Mouse (Mus musculus) cerebellum, postnatal 36 days (tissue): ENCODE results near the gene Lcmt2.
"Not testable (repeated sequence)": the region's sequence is repeated elsewhere in the genome, so short reads cannot be mapped to it uniquely, and the experiment has no call there.

Source experiments
- DNase-seq, 2 experiments: peaks; one replicate each; pipeline ENCODE4 v3.0.0; 2021 to 2022; ENCODE audit warnings: mixed read lengths in 2 of 2

The Lcmt2 gene

DNA sequence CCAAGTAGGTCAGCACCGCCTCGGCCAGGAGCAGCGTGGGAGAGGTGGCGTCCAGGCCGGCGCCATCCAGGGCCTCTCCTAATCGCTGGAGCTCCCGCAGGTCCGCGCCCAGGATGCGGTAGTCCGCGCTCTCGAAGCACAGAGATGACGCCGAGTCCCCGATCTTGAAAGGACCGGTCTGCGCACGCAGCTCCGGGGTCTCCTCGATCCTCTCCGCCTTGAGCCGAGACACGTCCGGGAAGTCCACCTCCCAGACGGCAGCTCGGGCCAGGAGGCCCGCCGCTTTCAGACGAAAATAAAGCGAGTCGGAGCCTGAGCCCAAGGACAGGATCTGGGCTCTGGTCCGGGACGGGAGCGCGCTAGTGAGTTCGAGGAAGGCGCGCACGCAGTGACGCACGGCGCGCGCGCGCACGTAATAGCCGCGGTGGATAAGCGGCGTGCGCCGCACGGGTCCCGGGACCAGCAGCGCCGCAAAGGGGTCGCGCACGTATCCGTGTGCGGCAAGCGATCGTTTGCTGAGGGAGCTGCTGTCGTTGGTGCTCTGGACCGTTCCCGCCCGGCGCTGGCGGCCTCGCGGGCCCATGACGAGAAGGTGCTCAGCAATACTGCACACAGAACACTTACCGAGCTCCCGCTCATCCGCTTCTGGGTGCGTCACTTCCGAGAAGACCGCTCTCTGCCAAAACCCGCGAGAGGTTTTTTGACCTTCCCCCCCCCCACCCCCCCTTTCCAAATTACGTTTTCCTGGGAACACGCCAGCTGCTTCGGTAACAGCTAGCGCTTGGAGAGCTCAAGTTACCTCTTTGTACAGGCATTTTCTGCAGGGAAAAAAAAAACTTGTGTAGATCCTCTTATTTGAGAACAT, at the start of gene Lcmt2, which contains the start of gene Adal:
Gene Lcmt2, minus strand, starts transcription at position 636 of the 865 bp plus-strand sequence.
Gene Adal, plus strand, starts transcription at position 411 of the 865 bp plus-strand sequence.
- peak; percentile 91 to 93 for DNase-seq

GRCm38 (mm10) chr2:121188530-121188929, 48.1 kb upstream of the Lcmt2 start:
- no peak for DNase-seq

GRCm38 (mm10) chr2:121184142-121184541, 43.7 kb upstream of the Lcmt2 start:
- DNase-seq = no peak

DNA sequence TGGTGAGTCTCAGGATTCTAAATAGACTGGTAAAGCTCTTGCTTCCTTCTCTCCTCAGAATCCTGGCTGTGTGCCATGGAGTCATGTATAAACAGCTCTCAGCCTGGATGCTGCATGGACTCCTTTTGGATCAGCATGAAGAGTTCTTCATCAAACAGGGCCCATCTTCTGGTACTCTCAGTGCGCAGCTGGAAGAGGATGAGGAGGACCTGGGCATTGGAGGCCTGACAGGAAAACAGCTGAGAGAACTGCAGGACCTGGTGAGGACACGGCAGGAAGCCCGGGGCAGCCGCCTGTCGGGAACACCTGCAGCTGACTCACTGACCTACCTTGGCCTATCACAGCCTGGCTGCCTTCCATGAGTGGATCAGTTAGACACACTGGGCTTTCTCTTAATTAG, 43.0 kb upstream of the Lcmt2 start:
- DNase-seq = peak; percentile 80 to 84

- no peak for DNase-seq
These were observed 38.5 kb upstream of the Lcmt2 start for GRCm38 (mm10) chr2:121178828-121179479.

DNA sequence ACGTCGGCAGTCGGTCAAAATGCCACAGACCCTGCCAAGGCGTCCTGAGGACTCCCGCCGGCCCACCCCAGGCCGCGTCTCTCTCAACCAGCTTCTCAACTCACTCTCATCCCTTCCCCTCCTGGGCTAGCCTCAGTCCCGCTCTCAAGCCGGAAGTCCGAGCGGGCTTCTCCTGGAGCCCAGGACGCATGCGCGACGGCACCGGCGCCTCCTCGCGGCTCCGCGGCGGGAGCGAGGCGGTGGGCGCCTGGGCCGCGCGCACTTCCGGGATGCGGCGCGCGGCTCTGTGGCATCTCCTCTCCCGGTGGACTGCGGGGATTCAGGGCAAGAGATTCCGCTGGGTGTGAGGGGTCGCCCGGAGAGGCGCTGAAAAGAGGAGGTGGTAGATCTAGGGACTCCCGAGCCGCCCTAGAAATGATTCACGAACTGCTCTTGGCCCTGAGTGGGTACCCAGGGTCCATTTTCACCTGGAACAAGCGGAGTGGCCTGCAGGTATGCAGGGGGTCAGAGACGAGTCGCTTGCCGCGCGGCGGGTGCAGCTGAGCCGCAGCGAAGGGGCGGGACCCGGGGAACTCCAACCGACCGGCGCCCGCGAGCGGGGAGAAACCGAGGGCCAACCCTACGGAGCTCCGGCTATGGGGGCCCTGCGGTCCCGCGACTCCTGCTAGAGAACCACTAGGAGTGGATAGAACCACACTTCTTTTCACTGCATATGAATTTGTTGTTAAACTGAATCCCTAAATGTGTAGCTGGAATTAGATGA, 30.7 kb upstream of the Lcmt2 start, which contains the start of gene Zscan29:
Gene Zscan29, minus strand, starts transcription at position 146 of the 763 bp plus-strand sequence.
- peak; percentile 84 to 89 for DNase-seq

DNA sequence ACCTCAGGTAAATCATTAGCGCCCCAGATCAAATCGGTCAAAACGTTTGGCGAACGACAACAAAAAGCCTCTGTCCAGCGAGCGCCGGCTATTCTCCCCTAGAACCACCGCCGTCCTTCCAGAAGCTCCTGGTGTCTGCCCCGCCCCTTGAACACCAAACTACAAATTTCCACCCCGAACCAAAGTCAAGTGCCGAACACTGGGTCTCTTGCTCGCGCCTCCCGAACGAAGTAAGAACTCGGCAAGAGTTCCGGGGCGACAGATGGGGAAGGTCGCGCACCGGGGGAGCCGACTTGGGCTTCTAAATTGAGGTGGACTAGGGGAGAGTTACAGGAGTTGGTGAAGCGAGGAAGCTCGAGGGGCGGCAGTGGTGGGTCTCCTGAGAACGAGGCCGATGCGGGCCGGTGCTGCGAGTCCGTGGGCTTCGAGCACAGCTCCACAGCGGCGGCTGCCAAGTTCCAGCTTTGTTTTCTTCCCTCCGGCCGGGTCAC, 30.1 kb upstream of the Lcmt2 start, which contains the start of gene Tubgcp4:
Gene Tubgcp4, plus strand, starts transcription at position 174 of the 491 bp plus-strand sequence.
- DNase-seq = no peak

DNA sequence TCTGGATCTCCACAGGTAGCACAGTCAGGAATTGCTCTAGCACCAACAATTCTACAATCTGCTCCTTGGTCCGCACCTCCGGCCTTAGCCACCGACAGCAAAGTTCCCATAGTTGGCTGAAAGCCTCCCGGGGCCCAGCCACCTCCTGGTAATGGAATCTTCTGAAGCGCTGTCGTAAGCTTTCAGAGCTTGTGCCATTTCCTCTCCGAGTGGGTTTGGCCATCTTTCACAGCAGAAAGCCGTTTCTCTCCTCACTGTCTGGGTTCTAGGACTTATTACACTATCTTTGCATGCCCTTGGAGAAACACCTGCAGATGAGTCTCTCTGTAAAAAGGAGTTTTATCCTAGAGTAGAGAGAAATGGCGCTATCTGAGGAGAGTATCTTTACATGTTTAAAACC, 29.4 kb upstream of the Lcmt2 start:
- peak; percentile 26 to 28 for DNase-seq

DNA sequence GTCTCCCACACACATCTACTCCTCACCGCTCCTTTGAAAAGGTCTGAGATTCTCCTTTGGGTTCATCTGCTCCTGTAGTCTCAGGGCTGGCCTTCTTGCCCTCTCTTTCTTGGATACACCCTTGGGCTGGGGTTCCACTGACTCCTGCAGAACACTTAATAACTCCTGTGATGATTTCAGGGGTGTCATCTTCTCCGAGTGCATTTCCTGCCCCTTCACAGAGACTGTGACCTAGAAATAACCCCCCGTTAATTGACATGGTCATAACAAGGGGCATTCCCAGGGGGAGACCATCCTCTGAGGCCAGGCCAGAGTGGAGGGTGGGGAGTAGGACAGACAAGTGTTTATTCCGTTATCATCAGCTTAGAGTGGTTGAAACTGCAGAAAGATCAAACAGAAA, 28.7 kb upstream of the Lcmt2 start:
- DNase-seq = no peak

GRCm38 (mm10) chr2:121153100-121153499, 12.6 kb upstream of the Lcmt2 start:
- DNase-seq = no peak

DNA sequence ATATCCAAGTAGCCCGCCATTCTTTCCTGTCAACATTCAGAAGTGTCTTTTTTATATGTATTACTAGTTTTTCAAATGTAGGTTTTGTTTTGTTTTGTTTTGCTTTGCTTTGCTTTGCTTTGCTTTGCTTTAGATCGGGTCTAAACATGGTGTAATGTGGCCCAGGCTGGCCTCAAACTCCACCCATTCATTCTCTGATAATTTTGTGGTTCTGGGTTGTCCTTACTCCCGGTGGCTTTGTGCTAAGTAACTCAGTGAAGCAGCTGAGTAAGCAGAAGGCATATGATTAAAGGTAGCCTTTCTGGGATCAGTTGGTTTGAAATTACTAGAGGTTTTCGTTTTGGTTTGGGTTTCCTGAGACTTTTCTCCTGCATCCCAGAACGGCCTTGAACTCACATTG, 9.2 kb upstream of the Lcmt2 start:
- DNase-seq = no peak

DNA sequence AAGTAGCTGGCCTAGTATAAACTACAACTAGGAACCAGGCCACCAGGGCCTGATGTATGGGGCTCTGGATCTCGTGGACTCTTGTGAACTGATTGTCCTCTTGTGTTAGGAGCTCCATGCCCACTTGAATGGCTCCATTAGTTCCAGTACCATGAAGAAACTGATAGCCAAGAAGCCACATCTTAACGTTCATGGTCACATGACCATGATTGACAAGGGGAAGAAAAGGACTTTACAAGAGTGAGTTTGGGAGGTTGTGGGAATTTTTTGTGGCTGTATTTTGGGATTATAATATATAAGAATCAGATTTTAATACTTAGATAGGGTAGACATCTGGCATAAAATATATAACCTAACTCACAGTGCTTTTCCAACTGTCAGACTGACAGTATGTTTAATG, 2.0 kb upstream of the Lcmt2 start:
- DNase-seq = no peak

GRCm38 (mm10) chr2:121141216-121142035, 973 bp upstream of the Lcmt2 start:
- no peak for DNase-seq

- DNase-seq = peak; percentile 62 to 69
These were observed 1.0 kb downstream of the Lcmt2 start for GRCm38 (mm10) chr2:121139266-121140017.

GRCm38 (mm10) chr2:121137371-121137770, 3.1 kb downstream of the Lcmt2 start:
- DNase-seq = no peak

DNA sequence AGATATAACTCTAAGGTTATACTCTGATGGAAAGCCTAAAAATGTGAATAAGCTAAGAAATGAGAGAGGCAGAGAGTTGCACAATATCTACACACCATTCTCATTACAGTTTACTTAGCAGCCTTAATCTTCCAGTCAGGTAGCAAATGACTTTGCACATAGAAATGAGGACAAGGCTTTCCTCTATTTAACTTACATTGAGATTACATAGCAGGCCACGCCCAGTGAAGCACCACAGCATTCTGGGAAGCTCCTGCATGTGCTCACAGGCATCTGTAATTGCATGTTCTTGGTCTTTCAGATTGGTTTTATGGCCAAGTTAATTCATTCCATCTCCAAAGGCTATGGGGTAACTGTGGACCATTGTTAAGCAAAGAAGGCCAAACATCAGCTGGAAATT, 7.6 kb downstream of the Lcmt2 start:
- DNase-seq = no peak

DNA sequence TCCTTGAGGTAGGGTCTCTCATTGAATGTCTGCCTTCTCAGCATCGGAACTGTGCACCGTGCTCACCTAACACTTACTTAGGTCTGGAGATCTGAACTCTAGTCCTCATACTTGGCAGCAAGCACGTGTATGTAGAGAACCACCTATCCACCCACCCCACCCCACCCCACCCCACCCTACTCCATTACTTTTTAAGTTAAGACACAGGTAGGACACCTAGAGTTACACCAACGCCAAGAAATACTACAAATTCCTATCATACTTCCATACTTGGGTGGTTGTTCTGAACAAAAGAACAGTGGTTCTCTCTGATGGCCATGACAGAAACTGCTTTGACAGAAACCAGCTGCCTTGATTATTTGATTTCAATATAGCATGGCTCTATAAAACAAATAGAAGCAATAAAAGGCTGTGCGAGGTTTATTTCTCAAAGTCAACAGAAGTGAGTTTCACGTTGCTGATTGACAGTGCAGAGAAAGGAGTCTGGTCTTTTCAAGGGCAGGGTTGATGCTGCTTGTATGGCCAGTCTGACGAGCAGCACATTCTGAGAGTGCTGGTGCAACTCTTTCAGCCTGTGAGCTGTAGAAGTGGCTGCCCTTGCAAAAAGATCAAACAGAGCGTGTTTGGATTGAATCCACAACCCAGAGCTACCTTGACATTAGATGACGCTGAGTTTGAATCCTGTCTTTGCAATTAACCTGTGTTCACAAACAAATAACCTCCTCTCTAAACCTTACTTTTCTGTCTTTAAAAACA, 11.4 kb downstream of the Lcmt2 start:
- DNase-seq = no peak

DNA sequence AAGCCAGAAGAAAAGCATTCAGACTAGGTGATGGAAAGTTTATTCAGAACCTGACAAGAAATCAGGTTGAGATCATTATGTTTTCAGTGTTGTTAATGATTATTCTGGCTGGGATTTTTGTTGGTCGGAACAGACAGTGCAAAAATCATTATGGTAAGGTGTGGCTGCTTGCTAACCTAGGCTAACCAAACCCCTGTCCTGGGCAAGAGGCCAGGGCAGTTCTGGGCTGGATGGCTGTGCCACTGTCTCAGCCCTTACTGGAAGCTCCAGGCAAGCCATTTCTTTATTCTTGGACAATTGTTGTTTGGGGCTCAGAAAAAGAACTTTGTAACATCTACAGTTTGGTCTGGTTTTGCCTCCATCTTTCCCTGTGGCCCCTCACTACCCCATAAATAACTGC, 12.9 kb downstream of the Lcmt2 start:
- DNase-seq = no peak

DNA sequence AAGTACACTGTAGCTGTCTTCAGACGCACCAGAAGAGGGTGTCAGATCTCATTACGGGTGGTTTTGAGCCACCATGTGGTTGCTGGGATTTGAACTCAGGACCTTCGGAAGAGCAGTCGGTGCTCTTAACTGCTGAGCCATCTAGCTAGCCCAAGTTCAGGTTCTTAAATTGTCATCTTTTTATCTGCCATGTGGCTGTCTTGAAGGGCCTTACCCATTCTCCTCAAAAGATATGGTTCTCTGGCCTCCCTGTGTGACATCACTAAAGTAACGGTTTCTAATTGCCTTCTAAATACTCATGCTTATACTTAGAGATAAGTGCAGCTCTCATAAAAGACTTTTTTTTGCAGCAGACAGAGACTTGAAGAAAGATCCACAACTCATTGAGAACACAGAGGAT, 14.2 kb downstream of the Lcmt2 start:
- DNase-seq = not testable (repeated sequence)

DNA sequence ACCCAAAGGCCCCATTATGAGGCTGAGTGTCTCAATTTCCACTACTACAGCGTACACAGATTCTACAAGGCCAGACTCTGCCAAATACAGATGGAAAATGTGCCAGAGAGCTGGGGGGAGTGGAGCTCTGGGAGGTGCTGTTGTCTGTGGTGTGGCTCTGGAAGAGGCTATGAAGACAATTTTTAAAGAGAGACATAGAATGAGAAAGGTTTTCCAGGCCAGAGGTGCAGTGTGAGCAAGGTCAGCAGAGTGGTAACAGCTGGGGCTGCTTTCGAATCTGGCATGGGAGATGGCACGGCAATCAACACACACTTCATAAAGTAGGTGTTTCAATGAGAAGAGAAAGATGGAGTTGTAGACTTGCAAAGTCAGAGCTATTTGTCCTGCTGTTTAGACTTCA, 21.2 kb downstream of the Lcmt2 start:
- no peak for DNase-seq
